Mouse (Mus musculus): Measurements from ENCODE around the gene Tmem80. TPM values are rescaled to one million over a fixed set of nuclear protein-coding genes. Genes with fewer than 3 reads are reported as not detected.

The Tmem80 gene
- polyA plus RNA-seq, 1 experiment from 2014 or later: 52.2 TPM

GRCm38 (mm10) chr7:141344787-141345186 lies 17.2 kb downstream of the Tmem80 start:
- WGBS: 90% methylated on average over 5 of the region's 5 CpGs
- Histone ChIP-seq H3K4me1 (no peaks in the 10 kb centered on the region; the same call in 1 of the 2 replicates), H3K36me3 (no peaks in the 10 kb centered on the region), H3K27ac (replicated peaks) (no peak overlapping the region), H3K4me3 (no peak overlapping the region), H3K9me3 (replicated peaks) (no peaks in the 10 kb centered on the region), H3K27me3 (ENCODE audit: low read depth, poor library complexity, severe bottlenecking) (peaks cover 9% of the 10 kb centered on the region)
- no peak for DNase-seq (ENCODE audit: low spot score)

GRCm38 (mm10) chr7:141351061-141351460 lies 23.5 kb downstream of the Tmem80 start:
- no peak for DNase-seq (ENCODE audit: low spot score)
- WGBS: 77% methylated on average over 6 of the region's 6 CpGs
- H3K27me3 ChIP-seq (ENCODE audit: low read depth, poor library complexity, severe bottlenecking): no peaks in the 10 kb centered on the region
- H3K36me3 ChIP-seq: no peaks in the 10 kb centered on the region
- peaks cover 3% of the 10 kb centered on the region; the same call in 1 of the 2 replicates for H3K4me1 ChIP-seq
- no peak overlapping the region for H3K4me3 ChIP-seq
- H3K27ac ChIP-seq (replicated peaks): no peak overlapping the region
- H3K9me3 ChIP-seq (replicated peaks): no peaks in the 10 kb centered on the region

- WGBS: 77% methylated on average over 8 of the region's 8 CpGs
- no peaks in the 10 kb centered on the region for H3K36me3 ChIP-seq
- peaks cover 6% of the 10 kb centered on the region; the same call in 1 of the 2 replicates for H3K27me3 ChIP-seq (ENCODE audit: low read depth, poor library complexity, severe bottlenecking)
- no peak for DNase-seq (ENCODE audit: low spot score)
- H3K9me3 ChIP-seq (replicated peaks): no peaks in the 10 kb centered on the region
- no peak overlapping the region for H3K27ac ChIP-seq (replicated peaks)
- H3K4me1 ChIP-seq: peaks cover 6% of the 10 kb centered on the region; the same call in 1 of the 2 replicates
- H3K4me3 ChIP-seq: no peak overlapping the region
These were observed 27.5 kb downstream of the Tmem80 start for GRCm38 (mm10) chr7:141355051-141355450.

- Histone ChIP-seq H3K4me1 (peaks cover 6% of the 10 kb centered on the region; the same call in 1 of the 2 replicates), H3K4me3 (no peak overlapping the region), H3K36me3 (no peaks in the 10 kb centered on the region), H3K27me3 (ENCODE audit: low read depth, poor library complexity, severe bottlenecking) (peaks cover 12% of the 10 kb centered on the region), H3K9me3 (replicated peaks) (no peaks in the 10 kb centered on the region), H3K27ac (replicated peaks) (no peak overlapping the region)
- WGBS: 56% methylated on average over 12 of the region's 12 CpGs
- DNase-seq (ENCODE audit: low spot score): no peak
These were observed 28.2 kb downstream of the Tmem80 start for GRCm38 (mm10) chr7:141355626-141356326.

- WGBS: 82% methylated on average over 14 of the region's 14 CpGs
- Histone ChIP-seq H3K27ac (replicated peaks) (no peak overlapping the region), H3K9me3 (replicated peaks) (no peaks in the 10 kb centered on the region), H3K4me3 (no peak overlapping the region), H3K36me3 (no peaks in the 10 kb centered on the region), H3K4me1 (peaks cover 13% of the 10 kb centered on the region), H3K27me3 (ENCODE audit: low read depth, poor library complexity, severe bottlenecking) (peaks cover 24% of the 10 kb centered on the region)
- no peak for DNase-seq (ENCODE audit: low spot score)
These were observed 29.4 kb downstream of the Tmem80 start for GRCm38 (mm10) chr7:141356971-141357370.

GRCm38 (mm10) chr7:141361510-141361909 lies 34.0 kb downstream of the Tmem80 start:
- Histone ChIP-seq H3K4me3 (no peak overlapping the region), H3K27me3 (ENCODE audit: low read depth, poor library complexity, severe bottlenecking) (peaks cover 37% of the 10 kb centered on the region), H3K27ac (replicated peaks) (no peak overlapping the region), H3K4me1 (peaks cover 7% of the 10 kb centered on the region), H3K9me3 (replicated peaks) (no peaks in the 10 kb centered on the region), H3K36me3 (no peaks in the 10 kb centered on the region)
- DNase-seq (ENCODE audit: low spot score): no peak
- WGBS: 19% methylated on average over 24 of the region's 24 CpGs

- H3K9me3 ChIP-seq (replicated peaks): no peaks in the 10 kb centered on the region
- peaks cover 7% of the 10 kb centered on the region for H3K4me1 ChIP-seq
- H3K27ac ChIP-seq (replicated peaks): no peak overlapping the region
- peaks cover 37% of the 10 kb centered on the region for H3K27me3 ChIP-seq (ENCODE audit: low read depth, poor library complexity, severe bottlenecking)
- 58% methylated on average over 4 of the region's 4 CpGs for WGBS
- H3K4me3 ChIP-seq: no peak overlapping the region; the same call in 1 of the 2 replicates
- peak; percentile 55 for DNase-seq (ENCODE audit: low spot score)
- no peaks in the 10 kb centered on the region for H3K36me3 ChIP-seq
These were observed 35.7 kb downstream of the Tmem80 start for GRCm38 (mm10) chr7:141363106-141363751.

- H3K4me1 ChIP-seq: peaks cover 7% of the 10 kb centered on the region
- H3K9me3 ChIP-seq (replicated peaks): no peaks in the 10 kb centered on the region
- no peak for DNase-seq (ENCODE audit: low spot score)
- peaks cover 37% of the 10 kb centered on the region for H3K27me3 ChIP-seq (ENCODE audit: low read depth, poor library complexity, severe bottlenecking)
- no peaks in the 10 kb centered on the region for H3K36me3 ChIP-seq
- no peak overlapping the region for H3K27ac ChIP-seq (replicated peaks)
- 56% methylated on average over 2 of the region's 2 CpGs for WGBS
- no peak overlapping the region for H3K4me3 ChIP-seq
These were observed 36.2 kb downstream of the Tmem80 start for GRCm38 (mm10) chr7:141363752-141364125.

GRCm38 (mm10) chr7:141364349-141365048 lies 37.0 kb downstream of the Tmem80 start:
- no peak for DNase-seq (ENCODE audit: low spot score)
- Histone ChIP-seq H3K4me3 (no peak overlapping the region), H3K27ac (replicated peaks) (no peak overlapping the region), H3K27me3 (ENCODE audit: low read depth, poor library complexity, severe bottlenecking) (peaks cover 37% of the 10 kb centered on the region), H3K9me3 (replicated peaks) (no peaks in the 10 kb centered on the region), H3K36me3 (no peaks in the 10 kb centered on the region), H3K4me1 (peaks cover 7% of the 10 kb centered on the region)
- 85% methylated on average over 5 of the region's 5 CpGs for WGBS

- Histone ChIP-seq H3K4me3 (no peak overlapping the region), H3K27ac (replicated peaks) (no peak overlapping the region), H3K4me1 (peaks cover 7% of the 10 kb centered on the region), H3K36me3 (no peaks in the 10 kb centered on the region), H3K27me3 (ENCODE audit: low read depth, poor library complexity, severe bottlenecking) (peaks cover 31% of the 10 kb centered on the region), H3K9me3 (replicated peaks) (no peaks in the 10 kb centered on the region)
- 81% methylated on average over 3 of the region's 3 CpGs for WGBS
- DNase-seq (ENCODE audit: low spot score): no peak
These were observed 37.5 kb downstream of the Tmem80 start for GRCm38 (mm10) chr7:141365049-141365445.

- H3K27ac ChIP-seq (replicated peaks): no peak overlapping the region
- no peaks in the 10 kb centered on the region for H3K4me1 ChIP-seq
- H3K9me3 ChIP-seq (replicated peaks): no peaks in the 10 kb centered on the region
- H3K36me3 ChIP-seq: no peaks in the 10 kb centered on the region
- 89% methylated on average over 4 of the region's 4 CpGs for WGBS
- DNase-seq (ENCODE audit: low spot score): no peak
- no peak overlapping the region for H3K4me3 ChIP-seq
- H3K27me3 ChIP-seq (ENCODE audit: low read depth, poor library complexity, severe bottlenecking): peaks cover 9% of the 10 kb centered on the region
These were observed 39.8 kb downstream of the Tmem80 start for GRCm38 (mm10) chr7:141367358-141367757.

- WGBS: 72% methylated on average over 5 of the region's 5 CpGs
- Histone ChIP-seq H3K27ac (replicated peaks) (no peak overlapping the region), H3K4me1 (peaks cover 8% of the 10 kb centered on the region), H3K9me3 (replicated peaks) (no peaks in the 10 kb centered on the region), H3K27me3 (ENCODE audit: low read depth, poor library complexity, severe bottlenecking) (no peaks in the 10 kb centered on the region), H3K4me3 (no peak overlapping the region), H3K36me3 (no peaks in the 10 kb centered on the region)
- DNase-seq (ENCODE audit: low spot score): no peak
These were observed 42.4 kb downstream of the Tmem80 start for GRCm38 (mm10) chr7:141369918-141370317.

Data from midbrain, embryonic 10.5 days (tissue).